In the genomic region with DNA sequence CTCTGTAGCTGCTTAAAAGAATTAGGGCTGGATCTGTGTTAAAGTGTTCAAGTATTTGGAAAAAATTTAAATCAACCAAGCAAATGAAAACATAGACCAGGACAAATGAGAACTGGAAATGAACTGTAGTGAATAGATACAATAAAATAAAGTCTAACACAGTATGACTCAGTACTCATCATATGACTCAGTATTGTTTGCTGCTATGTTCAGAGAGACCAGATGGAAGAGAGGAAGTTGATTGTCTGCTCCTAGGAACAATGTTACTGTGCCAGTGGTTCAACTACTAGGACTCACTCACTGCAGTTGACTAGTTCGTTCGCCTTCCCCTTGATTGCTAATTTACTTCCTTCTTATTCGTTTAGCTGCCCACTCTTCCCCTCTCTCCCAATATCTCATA, we compare ENCODE assay signal across 29 mouse cellular contexts.
DNase-seq lines count a peak whose midpoint lies in the region; ATAC-seq and TF ChIP-seq lines count a peak whose summit lies in the region.
"Had no signal": no experiment of that assay in that cellular context is flagged by ENCODE, and none has a peak within 500 bp of the region (broad histone marks: within the 10 kb centered on the region; RNA-seq: fewer than 3 reads in every experiment).

No protein-coding gene starts in this region.

- H3K4me1 ChIP-seq in liver, adult 2 months (ENCODE audit: control insufficient read depth, insufficient read depth, low read length) = no peaks in the 10 kb centered on the region
- H3K4me1 ChIP-seq in thymus, adult 2 months (replicated peaks; ENCODE audit: control insufficient read depth, insufficient read depth, low read length) = no peaks in the 10 kb centered on the region
- no peaks in the 10 kb centered on the region for H3K4me1 ChIP-seq in stomach, postnatal 0 days (replicated peaks; ENCODE audit: control insufficient read depth, insufficient read depth)
- H3K4me1 ChIP-seq: forebrain, embryonic 12.5 days; heart, embryonic 10.5 days; hindbrain, embryonic 12.5 days; intestine, embryonic 15.5 days had no signal

- no peak overlapping the region for H3K27ac ChIP-seq in liver, adult 2 months (replicated peaks; ENCODE audit: insufficient read depth, low read depth, low read length)
- H3K27ac ChIP-seq in thymus, adult 2 months (ENCODE audit: control insufficient read depth, insufficient read depth, low read length) = no peak overlapping the region
- no peak overlapping the region for H3K27ac ChIP-seq in stomach, postnatal 0 days (replicated peaks)
- H3K27ac ChIP-seq: forebrain, embryonic 12.5 days; heart, embryonic 10.5 days; hindbrain, embryonic 12.5 days; hindbrain, postnatal 0 days; intestine, embryonic 15.5 days; kidney, postnatal 0 days; liver, embryonic 14.5 days had no signal

- no peaks in the 10 kb centered on the region for H3K79me2 ChIP-seq in liver, adult 2 months (ENCODE audit: control insufficient read depth, insufficient read depth, low read length)

- no peak overlapping the region for H3K4me2 ChIP-seq in stomach, postnatal 0 days (replicated peaks; ENCODE audit: low read depth)
- H3K4me2 ChIP-seq: forebrain, embryonic 12.5 days; hindbrain, embryonic 12.5 days; intestine, embryonic 15.5 days; midbrain, embryonic 11.5 days had no signal

- no peaks in the 10 kb centered on the region for H3K36me3 ChIP-seq in liver, adult 2 months (ENCODE audit: control insufficient read depth, insufficient read depth, low read length)
- no peaks in the 10 kb centered on the region for H3K36me3 ChIP-seq in thymus, adult 2 months (ENCODE audit: control insufficient read depth, insufficient read depth, low read length)
- no peaks in the 10 kb centered on the region for H3K36me3 ChIP-seq in stomach, postnatal 0 days (ENCODE audit: control insufficient read depth, insufficient read depth, low read length)
- H3K36me3 ChIP-seq: hindbrain, embryonic 12.5 days; intestine, embryonic 15.5 days had no signal

- no peak for TF ChIP-seq EP300 in stomach, postnatal 0 days (optimal IDR thresholded peaks at IDR 0.05)

- whole genome bisulfite sequencing in liver, adult 2 months = 73% methylated on average over 3 of the region's 3 CpGs
- 81% methylated on average over 3 of the region's 3 CpGs for WGBS in thymus, adult 2 months
- WGBS in stomach, postnatal 0 days = 79% methylated on average over 3 of the region's 3 CpGs

- TF ChIP-seq POLR2A in liver, adult 2 months (IDR thresholded peaks at IDR 0.05; ENCODE audit: extremely low read depth, insufficient read depth, low read length) = no peak
- TF ChIP-seq POLR2A in thymus, adult 2 months (IDR thresholded peaks at IDR 0.05; ENCODE audit: control insufficient read depth, extremely low read depth, insufficient read depth, low read length, poor library complexity) = no peak

- no peak overlapping the region for H3K9ac ChIP-seq in liver, adult 2 months (ENCODE audit: low read depth, low read length)
- H3K9ac ChIP-seq in stomach, postnatal 0 days (ENCODE audit: low read length) = no peak overlapping the region
- H3K9ac ChIP-seq: forebrain, embryonic 12.5 days; forebrain, postnatal 0 days; hindbrain, embryonic 12.5 days; intestine, embryonic 15.5 days; liver, embryonic 14.5 days had no signal

- H3K9me3 ChIP-seq in stomach, postnatal 0 days (ENCODE audit: control insufficient read depth, low read length) = no peaks in the 10 kb centered on the region
- H3K9me3 ChIP-seq: forebrain, embryonic 12.5 days; heart, embryonic 10.5 days; hindbrain, embryonic 12.5 days; intestine, embryonic 15.5 days had no signal

- TF ChIP-seq CTCF in liver, adult 2 months (IDR thresholded peaks at IDR 0.05; ENCODE audit: low read depth, low read length) = no peak
- no peak for TF ChIP-seq CTCF in thymus, adult 2 months (IDR thresholded peaks at IDR 0.05; ENCODE audit: borderline replicate concordance, control insufficient read depth, extremely low read depth, insufficient read depth, low read length, poor library complexity)
- no peak for TF ChIP-seq CTCF in stomach, postnatal 0 days (IDR thresholded peaks at IDR 0.05; ENCODE audit: low read depth)

- H3K4me3 ChIP-seq in liver, adult 2 months (ENCODE audit: insufficient read depth, low read depth, low read length) = no peak overlapping the region
- no peak overlapping the region for H3K4me3 ChIP-seq in thymus, adult 2 months (ENCODE audit: control insufficient read depth, insufficient read depth, low read length)
- no peak overlapping the region for H3K4me3 ChIP-seq in stomach, postnatal 0 days (ENCODE audit: low read depth, low read length)
- H3K4me3 ChIP-seq: forebrain, embryonic 12.5 days; heart, embryonic 10.5 days; hindbrain, embryonic 12.5 days; intestine, embryonic 15.5 days had no signal

- no peaks in the 10 kb centered on the region for H3K27me3 ChIP-seq in liver, adult 2 months (ENCODE audit: control insufficient read depth, insufficient read depth, low read length)
- H3K27me3 ChIP-seq in thymus, adult 2 months (ENCODE audit: control insufficient read depth, insufficient read depth, low read length) = no peaks in the 10 kb centered on the region
- H3K27me3 ChIP-seq in stomach, postnatal 0 days (ENCODE audit: control insufficient read depth, insufficient read depth, low read length) = no peaks in the 10 kb centered on the region
- H3K27me3 ChIP-seq: forebrain, embryonic 12.5 days; hindbrain, embryonic 12.5 days; intestine, embryonic 15.5 days had no signal

- no peak for DNase-seq in frontal cortex, postnatal 25 days (ENCODE audit: low spot score in 2 of 2)
- peak; percentile 9 for DNase-seq in liver, adult 2 months (ENCODE audit: extremely low read depth, low read depth, low spot score)
- DNase-seq in liver (no peak), NIH3T3 (ENCODE audit: low read depth) (peak; percentile 15)
- peak; percentile 34 for DNase-seq in telencephalon, adult 2 months (ENCODE audit: low read depth, low spot score)
- DNase-seq in thymus, adult 2 months = no peak
- DNase-seq in stomach, postnatal 0 days (ENCODE audit: low spot score) = no peak
- DNase-seq: adrenal gland, postnatal 14 days; cerebellum, adult 18-20 months; forebrain, postnatal 0 days; gastrocnemius, postnatal 14 days; heart, adult 11 months; heart, postnatal 36 days; kidney, adult 2 months; left cerebral cortex, postnatal 4 days; lung, adult 2 months; lung, postnatal 10 days; right cerebral cortex, adult 18-20 months; spleen, adult 18-20 months had no signal

- ATAC-seq in frontal cortex, adult (ENCODE audit: low TSS enrichment) = peak; percentile 96
- no peak for ATAC-seq in stomach, postnatal 0 days (ENCODE audit: low FRiP score, low TSS enrichment)
- ATAC-seq: forebrain, postnatal 0 days; hindbrain, postnatal 0 days; intestine, embryonic 15.5 days; midbrain, embryonic 16.5 days had no signal

Comparison
In these comparisons a context has a peak if more than half of its experiments do, and no peak if none do; other contexts are left out.
1. DNase-seq: peak in liver, adult 2 months (single experiment), NIH3T3 (single experiment) and telencephalon, adult 2 months (single experiment); none in frontal cortex, postnatal 25 days (0 of 2), liver (single experiment), thymus, adult 2 months (single experiment) and stomach, postnatal 0 days (single experiment).